Mouse (Mus musculus): ENCODE results near the gene Ano2. TPM values are rescaled to one million over a fixed set of nuclear protein-coding genes. Genes with fewer than 3 reads are reported as not detected.

The Ano2 gene
- polyA plus RNA-seq (2017; shearing (Covaris generic)): under 1 TPM; 0.20 to 0.31 TPM

GRCm38 (mm10) chr6:125690057-125690703 lies at the start of gene Ano2:
Gene Ano2, plus strand, starts transcription at chr6:125690419.

Other genes with a start within 250 kb of the Ano2 start
- gene Cd9, start 195.6 kb upstream of the Ano2 start, polyA plus RNA-seq (2017; shearing (Covaris generic)): 100 to 1,000 TPM; 108 to 205 TPM
- 1 to 10 TPM in 1 of 2 experiments, under 1 TPM in 1; 0.25 to 3.9 TPM for gene Vwf, start 143.6 kb upstream of the Ano2 start, polyA plus RNA-seq (2017; shearing (Covaris generic))

All from inflammation-experienced regulatory T-cells (primary cell).